Mouse (Mus musculus): ENCODE data around the gene Cip2a. TPM values are rescaled to one million over a fixed set of nuclear protein-coding genes. Genes with fewer than 3 reads are reported as not detected.

Cip2a gene
- polyA plus RNA-seq (2017; shearing (Covaris generic)): 2.2 TPM

DNA sequence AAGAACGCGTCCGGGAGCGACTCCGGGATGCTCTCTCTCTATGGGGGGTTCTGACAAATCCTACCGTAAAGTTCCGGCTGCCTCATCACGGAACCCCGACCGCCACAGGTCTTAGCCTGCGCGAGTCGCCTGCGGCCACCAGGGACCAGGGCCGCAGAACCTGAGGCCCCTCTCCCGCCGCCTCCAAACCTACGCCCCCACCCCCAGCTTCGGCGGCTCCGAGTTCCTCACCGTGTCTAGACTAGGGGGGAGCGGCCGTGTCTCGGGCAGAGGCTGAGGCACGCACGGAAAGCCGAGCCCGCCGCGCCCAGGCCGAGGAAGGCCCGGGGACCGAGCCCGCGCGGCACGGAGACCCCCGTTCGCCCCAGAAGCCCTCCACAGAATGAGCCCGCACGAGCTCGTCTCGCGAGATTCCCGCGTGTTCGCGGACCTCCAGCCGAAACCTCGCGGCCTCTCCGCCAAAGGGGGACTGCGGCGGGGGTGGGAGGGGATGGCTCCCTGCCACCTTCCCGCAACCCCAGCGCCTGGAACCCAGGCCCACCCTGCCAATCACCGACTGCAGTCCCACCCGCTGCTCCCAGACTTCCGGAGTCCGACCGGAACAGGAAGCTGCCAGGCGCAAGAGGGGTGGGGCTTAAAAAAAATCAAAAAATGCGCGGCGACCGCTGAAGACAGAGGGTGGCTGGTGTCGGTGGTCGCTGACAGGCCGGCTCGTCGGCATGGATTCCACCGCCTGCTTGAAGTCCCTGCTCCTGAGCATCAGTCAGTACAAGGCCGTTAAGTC, at the start of gene Cip2a, which contains the start of gene Dzip3:
Gene Cip2a, plus strand, starts transcription at position 627 of the 784 bp plus-strand sequence.
Gene Dzip3, minus strand, starts transcription at position 607 of the 784 bp plus-strand sequence.

DNA sequence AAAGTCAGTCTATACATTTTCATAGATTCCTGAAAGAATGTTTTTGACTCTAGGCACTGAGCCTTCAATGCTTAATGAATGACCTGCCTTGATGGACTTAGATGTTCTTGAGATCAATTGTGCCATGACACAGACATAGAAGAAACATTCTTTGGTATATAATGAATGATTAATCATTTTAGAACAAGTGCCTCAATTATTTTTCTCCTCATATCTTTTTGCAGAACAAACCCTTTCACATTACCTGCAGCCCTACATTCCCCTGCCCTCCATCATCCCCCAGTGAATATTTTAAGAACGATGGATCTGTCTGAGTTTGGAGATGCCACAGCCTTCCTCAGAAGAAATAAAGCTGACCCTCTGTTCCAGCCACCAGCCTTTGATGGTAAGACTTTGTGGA, 63.2 kb downstream of the Cip2a start, which contains the start of gene Myh15:
Gene Myh15, plus strand, starts transcription at position 301 of the 400 bp plus-strand sequence.

Other genes starting within 250 kb of the Cip2a start
- gene Trat1, start 222.2 kb upstream of the Cip2a start, polyA plus RNA-seq (2017; shearing (Covaris generic)): 152 TPM
- gene Retnlb, start 177.3 kb upstream of the Cip2a start, polyA plus RNA-seq (2017; shearing (Covaris generic)): not detected
- gene Retnla, start 151.6 kb upstream of the Cip2a start, polyA plus RNA-seq (2017; shearing (Covaris generic)): not detected
- not detected for gene Retnlg, start 121.6 kb upstream of the Cip2a start, polyA plus RNA-seq (2017; shearing (Covaris generic))
- 1.7 TPM for gene Dzip3, start within 50 bp of the Cip2a start, polyA plus RNA-seq (2017; shearing (Covaris generic))
- not detected for gene Myh15, start 63.3 kb downstream of the Cip2a start, polyA plus RNA-seq (2017; shearing (Covaris generic))

All from naive thymus-derived CD4-positive, alpha-beta T cell, adult 5 months (primary cell).